Comparison of ENCODE assay signal across 22 mouse cellular contexts in the genomic region with DNA sequence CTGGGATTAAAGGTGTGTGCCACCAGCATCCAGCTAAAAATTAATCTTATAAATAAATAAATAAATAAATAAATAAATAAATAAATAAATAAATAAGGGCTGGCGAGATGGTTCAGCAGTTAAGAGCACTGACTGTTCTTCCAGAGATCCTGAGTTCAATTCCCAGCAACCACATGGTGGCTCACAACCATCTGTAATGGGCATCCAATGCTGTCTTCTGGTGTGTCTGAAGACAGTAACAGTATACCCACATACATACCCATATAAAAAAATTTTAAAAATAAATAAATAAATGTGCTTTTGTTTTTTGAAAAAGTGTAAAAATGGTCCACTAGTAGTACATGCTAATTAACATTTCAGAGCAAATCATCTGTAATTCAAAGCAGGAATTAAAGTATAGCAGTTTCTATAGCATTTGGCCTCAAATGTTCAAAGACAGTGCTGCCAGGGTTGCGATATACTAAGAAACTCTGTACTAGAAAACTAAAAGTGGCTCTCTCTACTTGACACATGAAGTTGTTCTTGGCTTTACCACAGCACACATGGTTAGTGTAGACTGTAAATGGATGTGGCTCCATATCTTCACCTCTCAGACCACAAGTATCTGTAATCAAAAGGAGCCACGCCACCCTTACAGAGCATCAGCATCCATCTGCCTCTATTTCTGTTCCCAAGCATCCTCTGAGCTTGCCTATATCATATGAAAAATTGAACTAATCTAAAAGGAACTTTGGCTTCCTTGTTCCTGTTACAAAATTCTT. TPM values are rescaled to one million over a fixed set of nuclear protein-coding genes. Genes with fewer than 3 reads are reported as not detected.
DNase-seq lines count a peak whose midpoint lies in the region; ATAC-seq and TF ChIP-seq lines count a peak whose summit lies in the region.
"Had no signal": no experiment of that assay in that cellular context is flagged by ENCODE, and none has a peak within 500 bp of the region (broad histone marks: within the 10 kb centered on the region; RNA-seq: fewer than 3 reads in every experiment).

No protein-coding gene starts in this region.

- peak overlapping the region; percentile 4; the same call in 1 of the 2 replicates for H3K4me2 ChIP-seq in liver, postnatal 0 days (ENCODE audit: low read depth, low read length)

- no peaks in the 10 kb centered on the region for H3K27me3 ChIP-seq in G1E (ENCODE audit: insufficient read depth, low read length)
- no peaks in the 10 kb centered on the region for H3K27me3 ChIP-seq in liver, postnatal 0 days (ENCODE audit: insufficient read depth, low read length)

- H3K4me1 ChIP-seq in G1E (ENCODE audit: insufficient read depth, low read depth, low read length), result peaks cover 36% of the 10 kb centered on the region
- peaks cover 17% of the 10 kb centered on the region for H3K4me1 ChIP-seq in liver, postnatal 0 days (ENCODE audit: insufficient read depth)
- no peaks in the 10 kb centered on the region for H3K4me1 ChIP-seq in lung, adult 2 months (ENCODE audit: control insufficient read depth, insufficient read depth, low read length)
- H3K4me1 ChIP-seq: hindbrain, embryonic 10.5 days had no signal

- H3K4me3 ChIP-seq in G1E (ENCODE audit: low read depth, low read length), result no peak overlapping the region
- H3K4me3 ChIP-seq in liver, postnatal 0 days (ENCODE audit: low read depth, low read length), result no peak overlapping the region
- no peak overlapping the region for H3K4me3 ChIP-seq in lung, adult 2 months (replicated peaks; ENCODE audit: extremely low read depth, low read depth, low read length)
- H3K4me3 ChIP-seq: gastrocnemius, adult 2 months; hindbrain, embryonic 10.5 days had no signal

- peaks cover 7% of the 10 kb centered on the region for H3K36me3 ChIP-seq in G1E (replicated peaks)
- no peaks in the 10 kb centered on the region; the same call in none of the 2 replicates for H3K36me3 ChIP-seq in liver, postnatal 0 days (replicated peaks; ENCODE audit: insufficient read depth, low read length)

- H3K9me3 ChIP-seq in G1E (replicated peaks), result no peaks in the 10 kb centered on the region
- no peaks in the 10 kb centered on the region for H3K9me3 ChIP-seq in liver, postnatal 0 days (ENCODE audit: low read length)
- H3K9me3 ChIP-seq: hindbrain, embryonic 10.5 days had no signal

- ATAC-seq in G1E (ENCODE audit: extremely low read depth, insufficient number of reproducible peaks, low FRiP score, poor library complexity, severe bottlenecking), result peak; percentile 66
- ATAC-seq in erythroid progenitor cell, adult 5-6 weeks (replicated peaks; ENCODE audit: low FRiP score, poor library complexity, severe bottlenecking), result peak; percentile 99
- peak; percentile 99 for ATAC-seq in liver, postnatal 0 days
- ATAC-seq: CD4-positive, CD25-positive, alpha-beta regulatory T cell, adult 4 months; forebrain, postnatal 0 days; midbrain, embryonic 16.5 days had no signal

- DNase-seq in 416B (ENCODE audit: low read depth) (peak; percentile 68), G1E (ENCODE audit: low spot score) (peak; percentile 46)
- no peak for DNase-seq in liver, postnatal 0 days
- no peak for DNase-seq in cerebellum, adult 18-20 months
- no peak for DNase-seq in urinary bladder, postnatal 10 days (ENCODE audit: low spot score)
- DNase-seq in lung, adult 2 months, result no peak
- DNase-seq: cerebellum, adult 11-12 months; cerebellum, postnatal 36 days; forebrain, postnatal 0 days; gastrocnemius, adult 2 months; kidney, postnatal 4 days had no signal

- H3K9ac ChIP-seq in liver, postnatal 0 days (replicated peaks), result no peak overlapping the region
- H3K9ac ChIP-seq: forebrain, postnatal 0 days had no signal

- TF ChIP-seq POLR2A in lung, adult 2 months (IDR thresholded peaks at IDR 0.05; ENCODE audit: borderline replicate concordance, extremely low read depth, low read depth, low read length), result no peak

- no peak for TF ChIP-seq CTCF in G1E (IDR thresholded peaks at IDR 0.05; ENCODE audit: low read depth, low read length)
- no peak for TF ChIP-seq CTCF in liver, postnatal 0 days (IDR thresholded peaks at IDR 0.05; ENCODE audit: low read depth)
- no peak for TF ChIP-seq CTCF in lung, adult 2 months (IDR thresholded peaks at IDR 0.05; ENCODE audit: insufficient read depth, low read length)

- TF ChIP-seq EP300 in liver, postnatal 0 days (IDR thresholded peaks at IDR 0.05; ENCODE audit: low read depth), result peak; percentile 99

- WGBS in liver, postnatal 0 days (ENCODE audit: insufficient replicate concordance), result 61% methylated on average over 3 of the region's 3 CpGs
- WGBS in lung, adult 2 months, result 79% methylated on average over 3 of the region's 3 CpGs

- peak overlapping the region; percentile 84 for H3K27ac ChIP-seq in liver, postnatal 0 days (ENCODE audit: low read depth)
- H3K27ac ChIP-seq: gastrocnemius, adult 2 months; hindbrain, embryonic 10.5 days; macrophage had no signal

RNA-seq across cellular contexts. Expression of gene Usp32, which starts 23.7 kb away (rescaled TPM):
- total RNA-seq in G1E (2014; fragmentation: Nextera tagmentation), result 42.4 and 163 TPM in 2 replicates
- 19.2 and 24.9 TPM in 2 replicates for total RNA-seq in G1E (2017)
- polyA plus RNA-seq in G1E (2012), result 9.9 and 10.4 TPM in 2 replicates
- total RNA-seq in erythroid progenitor cell, adult 5-6 weeks (2015; ENCODE audit: low replicate concordance), result 248 and 268 TPM in 2 replicates
- total RNA-seq in erythroid progenitor cell, adult 5-6 weeks (2017; ENCODE audit: low replicate concordance), result 357 and 586 TPM in 2 replicates
- polyA plus RNA-seq in liver, postnatal 0 days (2015; fragmentation: Nextera tagmentation; extraction: Ambion mirVana), result 4.7 and 6.1 TPM in 2 replicates
- 4.4 and 7.9 TPM in 2 replicates for polyA plus RNA-seq in lung, adult 2 months (2012; rRNA removed)

RNA-seq across cellular contexts. Expression of gene 1700125H20Rik, which starts 53.9 kb away (rescaled TPM):
- total RNA-seq in G1E (2014; fragmentation: Nextera tagmentation) (not detected in 2 replicates), G1E (2017) (not detected in 2 replicates)
- polyA plus RNA-seq in G1E (2012), result not detected in 2 replicates
- total RNA-seq in erythroid progenitor cell, adult 5-6 weeks (2015; ENCODE audit: low replicate concordance), result 6.5 TPM in 1 of 2 replicates, not detected in the other
- total RNA-seq in erythroid progenitor cell, adult 5-6 weeks (2017; ENCODE audit: low replicate concordance), result not detected in 2 replicates
- 0.16 and 0.33 TPM in 2 replicates for polyA plus RNA-seq in liver, postnatal 0 days (2015; fragmentation: Nextera tagmentation; extraction: Ambion mirVana)
- not detected in 2 replicates for polyA plus RNA-seq in lung, adult 2 months (2012; rRNA removed)
- total RNA-seq: gastrocnemius, adult 2 months; left cerebral cortex, postnatal 36 days; liver, adult 2 months had no signal
- polyA plus RNA-seq: CD4-positive, CD25-positive, alpha-beta regulatory T cell, adult 4 months; embryonic facial prominence, embryonic 11.5 days; heart, embryonic 16.5 days; kidney, embryonic 14.5 days; liver, adult 2 months; macrophage; small intestine, adult 2 months had no signal

Comparison
In these comparisons a context has a peak if more than half of its experiments do, and no peak if none do; other contexts are left out.
1. DNase-seq: peak in 416B (single experiment) and G1E (single experiment); none in liver, postnatal 0 days (single experiment), cerebellum, adult 18-20 months (0 of 2), urinary bladder, postnatal 10 days (single experiment) and lung, adult 2 months (single experiment).
2. Peak in every context shown above with its lines, with median percentiles within 50 percentile points of each other: ATAC-seq.